Mouse (Mus musculus) intestine, embryonic 16.5 days (tissue): ENCODE measurements at regions not wholly inside any gene's neighbourhood (a gene's known extent, or its start where the extent isn't known, plus 50 kb on each side); places are given as distances from the start of the nearest gene placed in this dataset.

ENCODE experiments used
- ATAC-seq: fragments of 200-750 bp; cut with Nextera tagmentation; 2 replicates; pipeline ENCODE4 v1.8.0; 2017; ENCODE audit warnings: moderate TSS enrichment, moderate library complexity
- H3K27ac ChIP-seq: fragments of 300-500 bp; sonication (generic); 2 replicates; pipeline ENCODE4 v1.5.1; 2014; ENCODE audit warnings: mild to moderate bottlenecking, low read length
- H3K27me3 ChIP-seq: fragments of 300-500 bp; sonication (generic); replicated peaks from 2 replicates; pipeline ENCODE4 v1.6.1; 2014; ENCODE audit warnings: low read length, control low read depth, mixed read lengths; ENCODE audit not compliant: control insufficient read depth, insufficient read depth
- H3K36me3 ChIP-seq: fragments of 300-500 bp; sonication (generic); 2 replicates; pipeline ENCODE4 v1.6.1; 2014; ENCODE audit warnings: low read length, control low read depth; ENCODE audit not compliant: control insufficient read depth, insufficient read depth
- H3K4me1 ChIP-seq: fragments of 300-500 bp; sonication (generic); 2 replicates; pipeline ENCODE4 v1.6.1; 2014; ENCODE audit warnings: low read length, control low read depth, mixed read lengths; ENCODE audit not compliant: control insufficient read depth, insufficient read depth
- H3K4me2 ChIP-seq: fragments of 300-500 bp; sonication (generic); 2 replicates; pipeline ENCODE4 v1.6.1; 2014; ENCODE audit warnings: low read depth, low read length, control low read depth
- H3K4me3 ChIP-seq: fragments of 300-500 bp; sonication (generic); 2 replicates; pipeline ENCODE4 v1.5.1; 2014; ENCODE audit warnings: mild to moderate bottlenecking, low read length
- H3K9ac ChIP-seq: fragments of 300-500 bp; sonication (generic); 2 replicates; pipeline ENCODE4 v1.6.1; 2014; ENCODE audit warnings: low read depth, low read length
- H3K9me3 ChIP-seq: fragments of 300-500 bp; sonication (generic); 2 replicates; pipeline ENCODE4 v1.6.1; 2016; ENCODE audit warnings: low read length, control low read depth; ENCODE audit not compliant: control insufficient read depth
- WGBS: fragments of 180-500 bp; shearing (Covaris S2); extraction: QIAGEN DNeasy Blood & Tissue Kit; methylation state at CpG from one replicate; pipeline ENCODE4 v1.1.7; 2014; 5-methylcytosine and 5-hydroxymethylcytosine counted together

GRCm38 (mm10) chr3:102657531-102658060 is 76.7 kb upstream of the Tspan2 start:
- WGBS, result 83% methylated on average over 7 of the region's 7 CpGs
- H3K27me3 ChIP-seq, result no peaks in the 10 kb centered on the region
- H3K9me3 ChIP-seq, result no peaks in the 10 kb centered on the region
- no peak overlapping the region for H3K4me2 ChIP-seq
- no peaks in the 10 kb centered on the region for H3K4me1 ChIP-seq
- H3K4me3 ChIP-seq, result no peak overlapping the region
- no peak overlapping the region for H3K9ac ChIP-seq
- H3K36me3 ChIP-seq, result no peaks in the 10 kb centered on the region
- ATAC-seq, result no peak
- H3K27ac ChIP-seq, result no peak overlapping the region

- no peak overlapping the region for H3K4me3 ChIP-seq
- WGBS, result 81% methylated on average over 5 of the region's 5 CpGs
- no peak for ATAC-seq
Observed at GRCm38 (mm10) chr3:102659352-102659751, 75.0 kb upstream of the Tspan2 start.

GRCm38 (mm10) chr3:102661296-102661695 is 73.0 kb upstream of the Tspan2 start:
- H3K4me1 ChIP-seq, result no peaks in the 10 kb centered on the region
- H3K9me3 ChIP-seq, result no peaks in the 10 kb centered on the region
- no peak for ATAC-seq
- H3K9ac ChIP-seq, result no peak overlapping the region
- H3K36me3 ChIP-seq, result no peaks in the 10 kb centered on the region
- H3K27ac ChIP-seq, result no peak overlapping the region
- 95% methylated on average over 7 of the region's 7 CpGs for WGBS
- no peak overlapping the region for H3K4me2 ChIP-seq
- no peaks in the 10 kb centered on the region for H3K27me3 ChIP-seq
- H3K4me3 ChIP-seq, result no peak overlapping the region

More at GRCm38 (mm10) chr3:102659352-102659751, 75.0 kb upstream of the Tspan2 start:
- Histone ChIP-seq H3K4me1 (no peaks in the 10 kb centered on the region), H3K27me3 (no peaks in the 10 kb centered on the region), H3K4me2 (no peak overlapping the region), H3K27ac (no peak overlapping the region), H3K9me3 (no peaks in the 10 kb centered on the region), H3K9ac (no peak overlapping the region), H3K36me3 (no peaks in the 10 kb centered on the region)

- ATAC-seq, result no peak
- Histone ChIP-seq H3K27ac (no peak overlapping the region), H3K4me3 (no peak overlapping the region), H3K27me3 (no peaks in the 10 kb centered on the region), H3K9me3 (no peaks in the 10 kb centered on the region), H3K9ac (no peak overlapping the region), H3K36me3 (no peaks in the 10 kb centered on the region), H3K4me2 (no peak overlapping the region), H3K4me1 (no peaks in the 10 kb centered on the region)
- WGBS, result 70% methylated on average over 5 of the region's 5 CpGs
Observed at GRCm38 (mm10) chr3:102663711-102664110, 70.6 kb upstream of the Tspan2 start.

- H3K27me3 ChIP-seq, result no peaks in the 10 kb centered on the region
- no peak overlapping the region for H3K27ac ChIP-seq
- WGBS, result 69% methylated on average over 6 of the region's 6 CpGs
- H3K4me2 ChIP-seq, result no peak overlapping the region
- H3K9ac ChIP-seq, result no peak overlapping the region
- no peak for ATAC-seq
- H3K9me3 ChIP-seq, result no peaks in the 10 kb centered on the region
- no peak overlapping the region for H3K4me3 ChIP-seq
- no peaks in the 10 kb centered on the region for H3K4me1 ChIP-seq
- no peaks in the 10 kb centered on the region for H3K36me3 ChIP-seq
Observed at GRCm38 (mm10) chr3:102664665-102665190, 69.6 kb upstream of the Tspan2 start.

GRCm38 (mm10) chr3:102667796-102668195 is 66.5 kb upstream of the Tspan2 start:
- Histone ChIP-seq H3K4me2 (no peak overlapping the region), H3K27me3 (no peaks in the 10 kb centered on the region), H3K4me1 (no peaks in the 10 kb centered on the region), H3K9me3 (no peaks in the 10 kb centered on the region), H3K36me3 (no peaks in the 10 kb centered on the region), H3K27ac (no peak overlapping the region), H3K4me3 (no peak overlapping the region), H3K9ac (no peak overlapping the region)
- ATAC-seq, result no peak
- 74% methylated on average over 3 of the region's 3 CpGs for WGBS

GRCm38 (mm10) chr3:102668556-102668955 is 65.8 kb upstream of the Tspan2 start:
- 88% methylated on average over 3 of the region's 3 CpGs for WGBS
- no peak for ATAC-seq
- H3K4me1 ChIP-seq, result no peaks in the 10 kb centered on the region
- H3K4me3 ChIP-seq, result no peak overlapping the region
- no peaks in the 10 kb centered on the region for H3K36me3 ChIP-seq
- H3K9ac ChIP-seq, result no peak overlapping the region
- H3K27me3 ChIP-seq, result no peaks in the 10 kb centered on the region
- H3K4me2 ChIP-seq, result no peak overlapping the region
- H3K9me3 ChIP-seq, result no peaks in the 10 kb centered on the region
- H3K27ac ChIP-seq, result no peak overlapping the region

GRCm38 (mm10) chr3:102669951-102670350 is 64.4 kb upstream of the Tspan2 start:
- Histone ChIP-seq H3K4me2 (no peak overlapping the region), H3K4me3 (no peak overlapping the region), H3K27me3 (no peaks in the 10 kb centered on the region), H3K4me1 (no peaks in the 10 kb centered on the region), H3K9me3 (no peaks in the 10 kb centered on the region), H3K9ac (no peak overlapping the region), H3K36me3 (no peaks in the 10 kb centered on the region), H3K27ac (no peak overlapping the region)
- ATAC-seq, result no peak
- 50% methylated on average over 2 of the region's 2 CpGs for WGBS

GRCm38 (mm10) chr3:102670557-102670956 is 63.8 kb upstream of the Tspan2 start:
- Histone ChIP-seq H3K9ac (no peak overlapping the region), H3K4me1 (no peaks in the 10 kb centered on the region), H3K36me3 (no peaks in the 10 kb centered on the region), H3K4me3 (no peak overlapping the region), H3K9me3 (no peaks in the 10 kb centered on the region), H3K4me2 (no peak overlapping the region), H3K27ac (no peak overlapping the region), H3K27me3 (no peaks in the 10 kb centered on the region)
- WGBS, result 60% methylated on average over 5 of the region's 5 CpGs
- ATAC-seq, result no peak

GRCm38 (mm10) chr3:102670972-102671371 is 63.4 kb upstream of the Tspan2 start:
- ATAC-seq, result no peak
- Histone ChIP-seq H3K9me3 (no peaks in the 10 kb centered on the region), H3K36me3 (no peaks in the 10 kb centered on the region), H3K9ac (no peak overlapping the region), H3K4me3 (no peak overlapping the region), H3K4me1 (no peaks in the 10 kb centered on the region), H3K27ac (no peak overlapping the region), H3K27me3 (no peaks in the 10 kb centered on the region), H3K4me2 (no peak overlapping the region)
- 84% methylated on average over 5 of the region's 5 CpGs for WGBS
